Mouse (Mus musculus): ENCODE data around the gene Ube2g2. TPM values are rescaled to one million over a fixed set of nuclear protein-coding genes. Genes with fewer than 3 reads are reported as not detected.
A peak's percentile ranks its signal among the peaks of the same experiment; 100 is the strongest.

Gene Ube2g2
- polyA plus RNA-seq, 1 experiment from 2014 or later = 87.9 TPM

DNA sequence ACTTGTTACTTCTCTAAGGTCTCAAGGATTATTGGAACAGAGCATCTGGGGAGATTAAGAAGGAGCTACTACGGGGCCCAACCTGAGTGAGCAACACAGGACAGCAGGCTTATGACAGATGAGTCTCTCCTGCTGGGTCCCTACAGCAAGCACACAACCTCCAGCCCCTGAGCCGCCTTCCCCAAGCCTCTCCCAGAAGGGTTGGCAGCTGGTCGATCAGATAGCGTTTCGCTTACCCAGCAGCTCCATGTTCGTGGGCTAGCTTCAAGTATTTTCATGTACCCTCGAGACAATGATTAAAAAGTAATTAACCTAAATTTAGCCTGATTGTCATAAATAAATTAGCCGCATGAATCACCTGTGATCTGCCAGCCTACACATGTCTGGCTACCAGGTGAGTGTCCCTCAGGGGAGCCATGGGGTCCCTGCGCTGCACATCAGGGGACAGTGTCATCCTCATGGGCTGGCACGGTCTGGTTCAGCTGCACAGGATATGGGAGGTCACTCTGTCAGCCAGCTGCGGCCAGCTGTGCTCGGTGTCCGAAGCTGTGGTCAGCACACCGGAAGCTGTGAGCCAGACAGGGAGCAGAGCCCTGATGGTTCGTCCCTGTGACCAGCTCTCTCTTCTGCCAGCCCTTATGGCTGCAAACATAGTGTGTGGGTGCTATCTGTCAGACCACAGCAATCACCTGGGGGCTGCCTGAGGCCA lies 36.4 kb downstream of the Ube2g2 start:
- Histone ChIP-seq H3K4me3 (no peak overlapping the region), H3K36me3 (no peaks in the 10 kb centered on the region), H3K4me2 (no peak overlapping the region), H3K27me3 (no peaks in the 10 kb centered on the region), H3K9ac (no peak overlapping the region), H3K9me3 (no peaks in the 10 kb centered on the region), H3K4me1 (replicated peaks) (peaks cover 10% of the 10 kb centered on the region), H3K27ac (replicated peaks) (no peak overlapping the region)
- ATAC-seq (ENCODE audit: low read depth) = no peak
- WGBS = 59% methylated on average over 15 of the region's 15 CpGs

GRCm38 (mm10) chr10:77663949-77664665 lies 42.0 kb downstream of the Ube2g2 start:
- 40% methylated on average over 43 of the region's 43 CpGs for whole genome bisulfite sequencing
- peaks cover 5% of the 10 kb centered on the region for H3K4me1 ChIP-seq (replicated peaks)
- peak overlapping the region; percentile 35 for H3K4me2 ChIP-seq
- no peak for ATAC-seq (ENCODE audit: low read depth)
- H3K36me3 ChIP-seq = no peaks in the 10 kb centered on the region
- no peak overlapping the region for H3K9ac ChIP-seq
- no peak overlapping the region for H3K27ac ChIP-seq (replicated peaks)
- H3K9me3 ChIP-seq = no peaks in the 10 kb centered on the region
- no peak overlapping the region for H3K4me3 ChIP-seq
- H3K27me3 ChIP-seq = no peaks in the 10 kb centered on the region

DNA sequence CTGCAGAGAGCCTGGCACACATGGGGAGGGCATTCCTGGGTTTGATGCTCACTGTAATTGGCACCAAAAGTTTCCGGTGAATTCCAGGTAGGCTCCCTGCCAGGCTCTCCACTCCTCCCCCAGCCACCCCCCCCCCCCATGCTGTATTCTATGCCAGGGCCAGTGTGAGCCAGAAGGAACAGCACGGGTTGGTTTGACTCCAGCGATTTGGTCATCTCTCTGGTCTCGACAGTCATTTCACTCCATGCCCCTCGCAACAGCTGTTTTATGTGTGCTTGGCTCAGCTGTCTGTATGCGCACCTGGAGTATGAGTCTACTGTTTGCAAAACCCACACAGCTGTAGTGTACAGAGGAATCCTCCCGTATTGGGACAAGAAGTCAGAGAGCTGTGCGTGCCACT lies 44.3 kb downstream of the Ube2g2 start:
- no peak overlapping the region for H3K4me3 ChIP-seq
- H3K36me3 ChIP-seq = no peaks in the 10 kb centered on the region
- H3K27ac ChIP-seq (replicated peaks) = no peak overlapping the region
- WGBS = 79% methylated on average over 8 of the region's 8 CpGs
- H3K27me3 ChIP-seq = no peaks in the 10 kb centered on the region
- H3K4me1 ChIP-seq (replicated peaks) = peaks cover 5% of the 10 kb centered on the region
- H3K9me3 ChIP-seq = no peaks in the 10 kb centered on the region
- H3K9ac ChIP-seq = no peak overlapping the region
- 0 out of 2 replicates have a peak, but pooled peaks have one; percentile 15 for ATAC-seq (ENCODE audit: low read depth)
- H3K4me2 ChIP-seq = no peak overlapping the region

GRCm38 (mm10) chr10:77667402-77667801 lies 45.3 kb downstream of the Ube2g2 start:
- no peaks in the 10 kb centered on the region for H3K9me3 ChIP-seq
- H3K4me3 ChIP-seq = no peak overlapping the region
- H3K9ac ChIP-seq = no peak overlapping the region
- H3K27me3 ChIP-seq = no peaks in the 10 kb centered on the region
- 82% methylated on average over 4 of the region's 4 CpGs for WGBS
- no peaks in the 10 kb centered on the region for H3K36me3 ChIP-seq
- no peak for ATAC-seq (ENCODE audit: low read depth)
- H3K4me1 ChIP-seq (replicated peaks) = peaks cover 5% of the 10 kb centered on the region
- H3K4me2 ChIP-seq = no peak overlapping the region
- H3K27ac ChIP-seq (replicated peaks) = no peak overlapping the region

DNA sequence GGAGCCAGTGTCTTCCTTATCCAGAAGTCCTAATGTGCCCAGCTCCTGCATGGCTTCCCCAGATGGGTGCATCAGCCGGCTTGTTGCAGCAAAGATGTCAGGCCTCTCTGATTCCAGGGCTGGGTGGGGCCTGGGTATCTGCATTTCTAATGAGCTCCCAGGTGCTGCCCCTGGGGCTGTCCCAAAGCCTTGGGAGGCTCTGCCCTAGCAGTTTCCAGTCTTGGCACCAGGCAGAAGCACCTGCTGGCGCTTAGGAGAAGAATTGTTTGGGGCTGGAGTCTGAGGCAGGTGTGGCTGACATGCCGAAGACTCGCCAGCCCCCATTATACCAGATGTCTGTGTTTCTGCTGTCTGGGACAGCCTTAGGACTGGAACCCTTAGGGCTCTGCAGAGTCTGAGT lies 48.6 kb downstream of the Ube2g2 start:
- no peak overlapping the region for H3K27ac ChIP-seq (replicated peaks)
- no peak overlapping the region for H3K9ac ChIP-seq
- no peaks in the 10 kb centered on the region for H3K9me3 ChIP-seq
- no peak for ATAC-seq (ENCODE audit: low read depth)
- peaks cover 13% of the 10 kb centered on the region; the same call in 1 of the 2 replicates for H3K27me3 ChIP-seq
- no peak overlapping the region for H3K4me3 ChIP-seq
- H3K4me1 ChIP-seq (replicated peaks) = no peaks in the 10 kb centered on the region
- no peaks in the 10 kb centered on the region for H3K36me3 ChIP-seq
- no peak overlapping the region for H3K4me2 ChIP-seq
- WGBS = 83% methylated on average over 4 of the region's 4 CpGs

DNA sequence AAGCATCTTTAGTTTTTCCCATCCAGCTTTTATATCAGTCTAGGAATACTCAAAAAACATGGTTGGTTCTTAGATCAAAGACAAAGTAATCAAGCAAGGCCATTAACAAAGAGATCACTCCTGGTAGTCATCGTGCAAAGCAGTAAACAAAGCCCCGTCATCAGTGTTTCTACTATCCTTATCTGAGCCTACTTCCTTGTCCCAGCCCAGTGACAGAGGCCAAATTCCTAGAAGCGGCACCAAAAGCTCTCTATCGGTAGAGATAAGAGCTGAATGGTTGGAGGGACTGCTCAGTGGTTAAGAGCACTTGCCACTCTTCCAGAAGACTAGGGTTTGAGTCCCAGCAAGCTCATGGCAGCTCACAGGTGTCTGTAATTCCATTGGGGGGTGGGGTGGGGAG lies 49.4 kb downstream of the Ube2g2 start:
- Histone ChIP-seq H3K36me3 (no peaks in the 10 kb centered on the region), H3K9me3 (no peaks in the 10 kb centered on the region), H3K27me3 (peaks cover 21% of the 10 kb centered on the region), H3K9ac (no peak overlapping the region), H3K4me1 (replicated peaks) (no peaks in the 10 kb centered on the region), H3K27ac (replicated peaks) (no peak overlapping the region), H3K4me3 (no peak overlapping the region), H3K4me2 (no peak overlapping the region)
- WGBS = 81% methylated on average over 4 of the region's 4 CpGs
- ATAC-seq (ENCODE audit: low read depth) = no peak

DNA sequence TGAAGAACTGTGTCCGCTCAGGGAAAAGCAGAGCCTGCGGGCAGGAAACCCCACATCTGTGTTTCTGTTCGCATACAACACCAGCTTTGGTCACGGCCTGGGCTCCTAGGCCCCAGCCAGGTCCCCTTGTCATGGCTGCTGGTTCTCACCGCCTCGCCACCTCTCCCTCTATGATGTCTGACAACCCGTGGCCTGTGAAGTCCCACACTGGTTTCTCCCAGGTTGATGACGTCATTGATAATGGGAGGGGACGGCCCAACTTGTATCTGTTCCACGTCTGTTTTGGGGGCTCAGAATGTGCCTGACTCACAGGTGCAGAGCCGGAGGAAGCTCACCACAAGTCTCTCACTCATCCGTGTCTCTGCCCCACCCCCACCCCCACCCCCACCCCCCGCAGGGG lies 51.7 kb downstream of the Ube2g2 start:
- Histone ChIP-seq H3K27ac (replicated peaks) (no peak overlapping the region), H3K9ac (no peak overlapping the region), H3K36me3 (no peaks in the 10 kb centered on the region), H3K4me3 (no peak overlapping the region), H3K4me2 (no peak overlapping the region), H3K9me3 (no peaks in the 10 kb centered on the region), H3K27me3 (peaks cover 43% of the 10 kb centered on the region), H3K4me1 (replicated peaks) (peaks cover 11% of the 10 kb centered on the region)
- ATAC-seq (ENCODE audit: low read depth) = no peak
- 62% methylated on average over 13 of the region's 13 CpGs for WGBS

- H3K9ac ChIP-seq = 0 out of 2 replicates have a peak overlapping the region, but pooled peaks have one; percentile 43
- H3K27me3 ChIP-seq = peaks cover 62% of the 10 kb centered on the region
- H3K27ac ChIP-seq (replicated peaks) = no peak overlapping the region
- peak overlapping the region; percentile 33 for H3K4me3 ChIP-seq
- H3K9me3 ChIP-seq = no peaks in the 10 kb centered on the region
- peak overlapping the region; percentile 64 for H3K4me2 ChIP-seq
- ATAC-seq (ENCODE audit: low read depth) = peak; percentile 23; the same call in 1 of the 2 replicates
- under 1% methylated on average over 35 of the region's 35 CpGs for WGBS
- H3K4me1 ChIP-seq (replicated peaks) = peaks cover 11% of the 10 kb centered on the region
- no peaks in the 10 kb centered on the region for H3K36me3 ChIP-seq
Observed at GRCm38 (mm10) chr10:77677562-77677961, 55.5 kb downstream of the Ube2g2 start.

GRCm38 (mm10) chr10:77682994-77683393 lies 60.9 kb downstream of the Ube2g2 start:
- Histone ChIP-seq H3K9me3 (no peaks in the 10 kb centered on the region), H3K4me2 (no peak overlapping the region), H3K27me3 (peaks cover 59% of the 10 kb centered on the region), H3K27ac (replicated peaks) (no peak overlapping the region), H3K9ac (no peak overlapping the region), H3K36me3 (no peaks in the 10 kb centered on the region), H3K4me1 (replicated peaks) (peaks cover 30% of the 10 kb centered on the region), H3K4me3 (no peak overlapping the region)
- ATAC-seq (ENCODE audit: low read depth) = no peak
- WGBS = 80% methylated on average over 7 of the region's 7 CpGs

- Histone ChIP-seq H3K4me1 (replicated peaks) (peaks cover 28% of the 10 kb centered on the region), H3K36me3 (no peaks in the 10 kb centered on the region), H3K9ac (no peak overlapping the region)
Observed at GRCm38 (mm10) chr10:77684181-77684580, 62.1 kb downstream of the Ube2g2 start.

GRCm38 (mm10) chr10:77685895-77686664 lies 64.0 kb downstream of the Ube2g2 start, which contains the start of gene Tspear:
Tspear (plus strand) TSS chr10:77686569.
- no peak within 1 kb of the TSS for H3K4me2 ChIP-seq
- H3K27me3 ChIP-seq = peaks cover 40% of the 10 kb centered on the region
- H3K36me3 ChIP-seq = no peaks in the 10 kb centered on the region
- no peak within 1 kb of the TSS for H3K27ac ChIP-seq (replicated peaks)
- no peaks in the 10 kb centered on the region for H3K9me3 ChIP-seq
- 8% methylated on average over 22 of the region's 22 CpGs for WGBS
- no peak for ATAC-seq (ENCODE audit: low read depth)
- no peak within 1 kb of the TSS for H3K9ac ChIP-seq
- no peak within 1 kb of the TSS for H3K4me3 ChIP-seq
- H3K4me1 ChIP-seq (replicated peaks) = peaks cover 36% of the 10 kb centered on the region

More at GRCm38 (mm10) chr10:77684181-77684580, 62.1 kb downstream of the Ube2g2 start:
- H3K27me3 ChIP-seq = peaks cover 55% of the 10 kb centered on the region
- H3K4me3 ChIP-seq = no peak overlapping the region
- no peak overlapping the region for H3K27ac ChIP-seq (replicated peaks)
- 45% methylated on average over 8 of the region's 8 CpGs for WGBS
- no peak for ATAC-seq (ENCODE audit: low read depth)
- H3K4me2 ChIP-seq = no peak overlapping the region
- H3K9me3 ChIP-seq = no peaks in the 10 kb centered on the region

DNA sequence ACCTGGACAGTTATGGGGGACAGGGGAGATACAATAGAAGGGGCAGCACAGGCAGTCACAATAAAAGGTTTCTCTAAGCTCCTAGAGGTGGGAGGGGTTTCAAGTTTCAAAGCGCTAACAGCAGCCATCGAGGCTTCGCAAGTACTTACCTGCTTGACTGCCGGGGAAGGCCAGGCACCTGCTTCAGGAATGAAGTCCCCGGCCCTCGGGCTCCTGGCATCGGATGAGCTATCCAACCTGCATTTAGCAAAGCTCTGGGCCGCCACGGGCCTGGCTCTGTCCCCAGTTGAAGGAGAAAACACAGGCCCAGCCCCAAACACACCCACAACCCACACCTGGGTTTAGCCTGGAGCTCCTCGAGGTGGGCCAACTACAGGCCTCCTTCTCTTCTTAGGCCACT lies 64.9 kb downstream of the Ube2g2 start:
- Histone ChIP-seq H3K9me3 (no peaks in the 10 kb centered on the region), H3K4me1 (replicated peaks) (peaks cover 36% of the 10 kb centered on the region), H3K4me3 (no peak overlapping the region), H3K4me2 (no peak overlapping the region), H3K36me3 (no peaks in the 10 kb centered on the region), H3K27ac (replicated peaks) (no peak overlapping the region), H3K27me3 (peaks cover 40% of the 10 kb centered on the region), H3K9ac (no peak overlapping the region)
- WGBS = 31% methylated on average over 10 of the region's 10 CpGs
- ATAC-seq (ENCODE audit: low read depth) = no peak

All from neural tube, embryonic 13.5 days (tissue).